Mouse (Mus musculus): ENCODE measurements at regions not wholly inside any gene's neighbourhood (a gene's known extent, or its start where the extent isn't known, plus 50 kb on each side); places are given as distances from the start of the nearest gene placed in this dataset.

DNA sequence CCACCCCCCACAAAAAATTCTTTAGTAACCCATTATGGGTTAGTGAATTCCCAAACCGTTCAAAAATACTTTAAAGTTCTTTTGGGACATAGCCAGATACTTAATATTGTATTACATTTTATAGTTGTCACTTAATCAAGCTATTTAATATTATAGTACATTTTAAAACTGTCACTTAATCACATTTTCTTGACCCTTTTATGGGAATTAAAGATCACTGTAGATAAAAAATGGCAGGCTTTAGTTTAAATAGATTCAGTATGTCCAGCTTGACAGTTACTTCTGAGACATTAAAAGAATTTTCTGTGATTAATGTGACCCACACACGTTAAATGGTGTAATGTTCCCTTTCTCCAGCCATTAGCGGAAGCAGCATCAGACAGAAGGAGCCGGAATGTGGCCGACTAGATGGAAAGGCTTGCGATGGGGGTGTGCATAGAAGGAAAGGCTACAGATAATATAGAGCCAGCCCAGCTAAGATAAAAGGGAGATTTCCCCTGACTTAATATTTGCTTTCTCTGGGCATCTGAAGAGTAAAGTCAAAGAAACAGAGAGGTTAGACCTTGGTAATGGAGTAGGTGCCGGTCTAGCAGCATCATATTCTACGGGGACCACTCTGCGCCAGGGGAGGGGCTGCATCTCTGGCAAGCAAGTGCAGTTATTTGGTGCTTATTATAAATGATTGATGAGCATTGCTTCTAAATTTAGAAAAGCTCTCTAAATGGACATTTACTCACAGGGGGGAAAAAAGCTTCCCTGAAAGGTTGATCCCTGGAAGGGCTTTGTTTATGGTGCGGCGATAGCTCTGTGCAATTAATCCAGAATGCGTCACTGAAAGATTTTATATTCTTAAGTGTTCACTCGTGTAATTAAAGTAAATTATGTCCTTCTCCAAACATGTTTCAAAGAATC is 331.8 kb upstream of the Meis1 start:
- in situ Hi-C loops (cut with MboI; ENCODE audit: unreplicated experiment in 2 of 2) = no loop called here

DNA sequence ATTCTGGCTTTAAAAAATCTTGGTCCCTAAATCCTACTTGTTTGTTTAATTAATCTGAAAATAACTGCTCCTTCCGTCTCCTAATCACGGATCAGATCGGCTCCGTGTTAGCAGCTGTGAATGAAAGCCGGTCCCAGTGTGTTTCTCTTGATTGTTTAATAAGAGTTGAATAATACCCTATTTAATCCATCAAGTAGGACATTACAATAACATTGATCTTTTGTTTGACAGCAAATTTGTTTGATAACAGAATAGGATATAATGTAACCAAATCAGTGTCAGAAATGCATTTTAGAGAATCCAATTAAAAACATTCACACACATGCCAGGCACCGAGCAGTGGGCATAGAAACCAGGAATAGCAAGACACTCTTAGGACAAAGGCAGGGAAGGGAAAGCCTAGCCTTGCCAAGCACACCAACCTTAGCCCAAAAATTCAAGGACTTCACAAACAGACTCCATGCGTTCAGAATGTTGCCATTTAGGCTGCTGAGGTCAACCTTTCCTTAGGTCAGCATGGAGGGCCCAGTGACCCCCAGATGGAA is 332.5 kb upstream of the Meis1 start:
- in situ Hi-C loops (cut with MboI; ENCODE audit: unreplicated experiment in 2 of 2) = no loop called here

DNA sequence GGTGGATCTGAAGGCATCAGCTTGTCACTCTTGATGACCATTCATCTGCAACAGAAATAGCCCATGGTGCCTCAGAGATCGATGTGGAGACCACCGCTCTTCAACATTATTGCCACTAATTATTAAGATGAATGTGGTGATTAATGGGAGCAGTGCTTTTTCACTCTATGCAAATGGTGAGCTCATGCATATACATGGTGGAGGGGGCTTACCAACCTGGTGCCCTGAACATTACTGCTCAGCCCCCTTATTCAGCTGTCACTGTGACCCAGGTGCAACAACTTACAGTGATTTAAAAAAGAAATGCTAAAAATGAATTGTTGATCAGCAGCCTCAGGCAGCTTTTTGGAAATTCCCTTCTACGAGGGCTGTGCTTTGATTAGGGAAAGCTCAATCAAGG is 334.9 kb upstream of the Meis1 start:
- in situ Hi-C loops (cut with MboI; ENCODE audit: unreplicated experiment in 2 of 2) = no loop called here

DNA sequence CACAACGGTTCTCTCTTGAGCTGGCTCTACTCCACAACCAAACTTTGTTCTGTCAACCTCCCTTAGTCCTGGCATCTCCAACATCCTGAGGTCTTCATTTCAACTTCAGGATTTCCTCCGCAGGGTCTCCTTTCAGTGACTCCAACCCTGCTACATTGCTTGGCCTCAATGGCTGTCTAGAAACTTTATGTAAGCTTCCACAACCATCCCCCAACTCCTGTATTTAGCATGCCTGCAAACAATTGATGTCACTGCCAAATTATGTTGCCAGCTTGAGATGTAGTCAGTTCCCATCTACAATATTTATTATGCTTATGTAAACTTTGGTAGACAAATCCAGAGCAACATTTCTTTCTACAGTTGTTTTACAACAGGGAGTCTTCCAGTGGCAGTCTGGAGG is 336.4 kb upstream of the Meis1 start:
- in situ Hi-C loops (cut with MboI; ENCODE audit: unreplicated experiment in 2 of 2) = no loop called here

DNA sequence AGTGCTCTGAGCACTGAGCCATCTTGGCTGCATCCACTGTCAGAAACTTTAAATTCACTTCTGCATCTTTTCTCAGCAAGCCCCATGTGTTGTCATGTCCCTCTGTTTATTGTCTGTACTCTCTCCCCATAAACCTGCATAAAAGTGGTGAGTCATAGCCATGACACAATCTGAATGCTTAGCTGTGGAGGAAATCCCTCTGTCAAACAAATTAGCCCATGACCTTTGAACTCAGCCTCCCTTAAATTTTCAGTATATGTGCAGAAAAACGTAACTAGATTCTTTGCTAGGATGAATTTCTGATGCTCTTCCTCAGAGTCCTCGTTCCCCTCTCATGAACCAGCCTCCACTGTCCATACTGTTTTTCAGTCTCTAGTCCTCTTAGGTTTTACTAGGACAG is 337.4 kb upstream of the Meis1 start:
- in situ Hi-C loops (cut with MboI; ENCODE audit: unreplicated experiment in 2 of 2) = no loop called here

DNA sequence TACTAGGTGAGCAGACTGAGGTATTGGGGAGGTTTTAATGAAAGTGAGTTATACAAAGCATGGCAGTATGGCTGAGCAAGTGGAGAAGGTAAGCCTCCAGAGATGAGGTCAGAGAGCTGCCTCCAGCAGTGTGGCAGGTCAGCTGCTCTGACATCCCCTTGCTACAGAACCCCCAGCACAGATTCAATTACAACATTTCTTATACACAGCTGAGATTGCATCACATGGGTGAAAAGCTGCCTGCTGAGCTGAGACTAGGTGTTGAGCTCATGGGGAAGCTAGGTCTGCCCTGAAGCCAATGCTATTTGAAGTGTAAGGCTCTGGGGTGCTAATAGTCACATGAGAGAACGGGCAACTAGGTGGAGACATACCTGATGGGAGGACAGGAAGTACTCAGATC is 350.4 kb upstream of the Meis1 start:
- in situ Hi-C loops (cut with MboI; ENCODE audit: unreplicated experiment in 2 of 2) = no loop called here

DNA sequence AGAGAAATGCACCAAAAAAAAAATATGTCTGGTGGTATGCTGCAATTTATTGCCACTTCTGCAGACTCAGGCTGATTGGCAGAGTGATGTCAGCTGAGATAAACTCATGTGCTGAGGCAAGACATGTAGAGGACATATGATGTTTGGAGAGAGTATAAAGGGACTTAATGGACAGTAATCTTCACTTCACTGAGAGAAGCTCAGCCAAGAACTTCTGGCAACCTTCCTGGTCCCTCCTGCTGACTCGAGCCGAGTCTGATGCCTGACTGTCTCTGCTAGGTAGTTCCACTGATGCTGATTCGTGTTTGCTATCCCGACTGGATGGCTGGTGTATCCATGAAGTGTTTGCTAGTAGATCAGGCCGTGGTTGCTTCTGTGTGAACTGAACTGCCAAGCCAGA is 354.7 kb upstream of the Meis1 start:
- in situ Hi-C loops (cut with MboI; ENCODE audit: unreplicated experiment in 2 of 2) = no loop called here

DNA sequence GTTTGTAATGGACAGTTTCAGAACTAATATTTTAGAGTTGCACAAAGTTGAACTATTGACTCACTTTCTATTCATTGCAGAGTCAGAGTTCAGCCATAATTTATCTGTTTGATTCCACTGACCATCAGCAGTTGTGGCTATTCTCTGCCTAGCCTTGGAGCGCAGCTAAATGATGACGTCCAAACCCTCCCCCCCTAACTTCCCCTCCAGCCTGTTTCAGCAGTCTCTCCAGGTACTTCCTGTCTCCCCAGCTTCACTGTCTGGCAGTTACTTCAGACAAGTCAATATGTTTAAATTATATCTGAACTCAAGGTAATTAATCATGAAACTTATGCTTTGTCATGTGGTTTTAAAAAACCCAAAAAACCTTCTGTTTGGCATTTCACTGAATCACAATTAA is 362.1 kb upstream of the Meis1 start:
- in situ Hi-C loops (cut with MboI; ENCODE audit: unreplicated experiment in 2 of 2) = no loop called here

DNA sequence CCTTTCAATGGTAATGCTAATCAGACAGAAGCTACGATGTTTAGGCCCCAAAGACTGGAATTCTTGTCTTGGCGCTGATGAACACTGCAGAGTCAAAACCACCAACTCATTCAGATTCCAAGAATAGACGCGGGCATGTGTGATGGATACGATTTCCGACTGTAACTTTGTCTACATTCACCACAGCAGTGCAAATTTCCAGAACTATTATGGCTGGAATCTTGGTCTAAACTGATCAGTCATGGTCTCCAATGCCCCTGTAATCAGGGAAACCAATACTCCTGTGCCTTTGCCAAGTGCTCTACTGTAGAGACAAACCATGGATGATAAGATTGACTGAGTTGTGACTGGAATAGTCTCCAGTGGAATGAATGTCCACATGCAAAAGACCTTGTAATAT is 370.4 kb upstream of the Meis1 start:
- in situ Hi-C loops (cut with MboI; ENCODE audit: unreplicated experiment in 2 of 2) = no loop called here

DNA sequence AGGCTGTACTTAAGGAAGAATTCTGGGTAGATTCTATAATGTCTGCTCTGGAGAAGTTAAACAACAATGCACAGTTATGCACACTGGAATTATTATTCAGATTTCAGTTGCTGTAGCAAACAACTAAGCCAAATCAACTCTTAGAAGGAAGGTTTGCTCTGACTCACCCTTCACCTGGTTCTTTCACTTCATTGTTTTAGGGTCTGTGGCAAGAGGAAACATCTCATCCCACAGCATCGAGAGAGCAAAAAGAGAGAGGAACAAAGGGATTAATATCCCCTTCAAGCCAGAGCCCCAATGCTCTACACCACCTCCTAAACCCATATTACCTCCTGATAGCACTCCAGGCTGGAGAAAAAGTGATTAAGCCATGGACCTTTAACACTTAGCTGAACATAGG is 373.4 kb upstream of the Meis1 start:
- in situ Hi-C loops (cut with MboI; ENCODE audit: unreplicated experiment in 2 of 2) = no loop called here

DNA sequence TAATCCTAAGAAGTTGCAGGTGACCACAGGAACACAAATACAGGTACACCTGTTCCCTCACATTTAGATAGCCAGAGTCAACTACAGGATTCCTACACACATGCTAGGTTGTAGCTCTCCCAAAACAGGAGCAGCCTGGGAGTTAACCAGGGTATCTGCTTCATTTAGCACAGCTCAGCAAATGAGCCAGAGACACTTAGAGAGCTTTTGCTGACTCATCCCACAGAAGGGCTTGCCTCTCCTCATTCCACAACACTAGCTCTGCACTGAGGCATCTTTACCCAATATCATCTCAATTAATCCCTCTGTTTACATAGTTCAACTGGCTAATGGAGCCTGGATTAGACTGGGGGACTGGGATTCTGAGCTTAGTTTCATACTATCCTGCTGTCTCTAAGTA is 375.6 kb upstream of the Meis1 start:
- in situ Hi-C loops (cut with MboI; ENCODE audit: unreplicated experiment in 2 of 2) = no loop called here

DNA sequence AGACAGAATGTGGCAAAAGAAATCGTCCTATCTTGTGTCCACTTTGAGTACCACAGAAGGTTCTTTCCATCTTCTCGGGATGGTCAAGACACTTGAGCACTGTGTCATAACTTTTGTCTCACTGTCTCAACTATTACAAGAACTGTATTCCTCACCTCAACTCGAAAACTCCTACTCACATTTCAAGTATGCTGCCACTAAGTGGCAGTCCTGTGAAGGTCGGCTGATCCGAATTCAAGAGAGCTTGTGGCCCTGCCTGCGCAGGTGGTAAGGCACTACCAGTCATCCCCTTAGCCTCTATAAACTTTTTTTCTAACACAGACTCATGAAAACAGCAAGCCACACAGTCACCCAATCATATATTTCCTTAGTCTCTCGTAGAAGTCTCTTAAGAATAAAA is 381.6 kb upstream of the Meis1 start:
- in situ Hi-C loops (cut with MboI; ENCODE audit: unreplicated experiment in 2 of 2) = no loop called here

DNA sequence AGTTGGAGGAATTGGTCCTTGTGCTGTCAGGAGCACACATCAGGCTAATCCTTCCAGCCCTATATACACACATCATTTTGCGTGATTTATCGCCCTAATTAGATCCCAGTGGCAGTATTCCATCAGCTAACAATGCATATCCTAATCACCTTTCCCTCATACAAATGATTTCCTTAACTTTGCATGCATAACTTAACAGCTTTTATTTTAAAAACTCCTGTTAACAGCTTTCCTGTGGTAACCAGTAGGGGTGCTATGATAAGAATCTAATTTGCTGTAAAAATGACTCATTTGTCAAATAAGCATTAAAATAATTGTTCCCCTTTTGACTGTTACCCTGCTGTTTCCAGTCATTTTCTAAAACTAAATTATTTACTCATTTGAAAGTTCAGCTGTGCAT is 401.4 kb upstream of the Meis1 start:
- in situ Hi-C loops (cut with MboI; ENCODE audit: unreplicated experiment in 2 of 2) = no loop called here

DNA sequence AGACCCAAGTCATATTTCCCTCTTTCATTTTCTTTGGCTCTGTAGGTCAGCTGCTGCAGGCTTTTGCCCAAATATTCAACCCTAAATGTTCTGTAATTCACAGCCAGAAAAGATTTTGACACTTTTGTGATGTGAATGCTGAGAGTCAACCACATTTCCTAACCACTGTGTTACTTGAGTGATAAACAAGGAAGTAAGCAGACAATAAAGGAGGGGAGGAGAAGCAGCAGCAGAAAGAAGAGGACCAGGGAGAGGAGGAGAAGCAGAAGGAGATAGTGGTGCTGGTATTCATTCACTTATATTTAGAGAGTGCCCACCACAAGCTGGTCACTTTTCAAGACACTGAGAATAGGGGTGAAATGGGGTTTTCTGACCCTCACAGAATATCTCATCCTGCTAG is 404.5 kb upstream of the Meis1 start:
- in situ Hi-C loops (cut with MboI; ENCODE audit: unreplicated experiment in 2 of 2) = no loop called here

DNA sequence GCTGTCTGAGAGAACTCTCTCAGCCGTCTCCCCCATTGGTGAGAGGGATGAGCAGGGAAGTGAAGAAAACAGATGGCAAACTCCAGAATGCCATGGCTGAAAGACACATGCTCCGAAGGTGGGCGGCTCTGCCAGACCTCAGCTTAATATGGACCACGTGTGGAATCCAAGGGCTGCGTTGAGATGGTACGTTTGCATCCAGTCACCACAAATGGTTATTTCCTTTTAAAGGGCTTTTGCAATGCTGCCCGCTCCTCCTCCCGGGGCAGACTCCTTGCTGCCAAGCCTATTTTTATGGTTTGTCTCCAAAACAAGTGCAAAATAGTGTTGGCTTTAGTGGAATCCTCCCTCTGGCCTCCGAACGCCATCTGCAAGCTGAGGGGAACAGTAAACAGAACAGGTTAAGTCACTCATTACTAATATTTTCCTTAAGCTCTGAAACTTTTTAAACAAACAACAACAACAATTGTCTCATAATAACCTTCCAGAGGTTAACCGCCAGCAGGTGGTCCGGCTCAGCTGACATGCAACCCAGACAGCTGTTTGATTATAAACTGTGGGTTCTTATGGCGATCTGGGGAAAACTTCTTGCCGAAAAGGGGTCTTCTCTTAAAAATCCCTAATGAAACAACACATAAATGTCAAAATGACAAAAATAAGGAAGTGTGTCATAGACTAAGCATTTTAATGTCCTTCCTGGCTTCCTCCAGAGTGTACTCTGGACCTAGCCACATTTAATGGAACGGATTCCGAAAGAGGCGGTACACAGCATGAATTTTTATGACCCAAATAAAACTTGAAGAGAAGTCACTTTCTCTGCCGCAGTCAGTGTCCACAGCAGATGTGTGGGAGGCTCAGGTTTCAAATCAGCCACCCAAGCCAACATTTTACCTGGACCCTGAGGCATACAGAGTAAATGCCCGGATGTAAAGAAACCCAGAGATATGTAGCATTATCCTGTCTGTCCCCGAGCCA is 405.3 kb upstream of the Meis1 start:
- in situ Hi-C loops (cut with MboI; ENCODE audit: unreplicated experiment in 2 of 2) = no loop called here

DNA sequence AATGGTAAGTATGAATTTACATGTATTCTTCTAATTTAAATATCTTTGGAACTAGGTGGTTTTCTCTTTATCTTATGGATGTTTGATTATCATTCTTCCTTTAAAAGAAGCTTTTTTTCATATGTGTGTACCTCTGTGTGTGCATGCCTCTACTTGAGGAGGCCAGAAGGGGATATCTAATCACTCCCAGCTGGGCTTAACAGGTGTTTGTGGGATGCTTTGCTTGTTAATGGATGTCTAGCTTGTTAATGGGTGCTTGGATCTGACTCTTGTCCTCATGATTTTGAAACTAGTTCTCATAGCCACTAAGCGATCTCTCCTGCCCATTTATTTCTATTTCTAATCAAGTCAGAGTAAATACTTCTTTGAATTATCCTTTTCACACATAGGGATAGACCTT is 408.8 kb upstream of the Meis1 start:
- in situ Hi-C loops (cut with MboI; ENCODE audit: unreplicated experiment in 2 of 2) = no loop called here

DNA sequence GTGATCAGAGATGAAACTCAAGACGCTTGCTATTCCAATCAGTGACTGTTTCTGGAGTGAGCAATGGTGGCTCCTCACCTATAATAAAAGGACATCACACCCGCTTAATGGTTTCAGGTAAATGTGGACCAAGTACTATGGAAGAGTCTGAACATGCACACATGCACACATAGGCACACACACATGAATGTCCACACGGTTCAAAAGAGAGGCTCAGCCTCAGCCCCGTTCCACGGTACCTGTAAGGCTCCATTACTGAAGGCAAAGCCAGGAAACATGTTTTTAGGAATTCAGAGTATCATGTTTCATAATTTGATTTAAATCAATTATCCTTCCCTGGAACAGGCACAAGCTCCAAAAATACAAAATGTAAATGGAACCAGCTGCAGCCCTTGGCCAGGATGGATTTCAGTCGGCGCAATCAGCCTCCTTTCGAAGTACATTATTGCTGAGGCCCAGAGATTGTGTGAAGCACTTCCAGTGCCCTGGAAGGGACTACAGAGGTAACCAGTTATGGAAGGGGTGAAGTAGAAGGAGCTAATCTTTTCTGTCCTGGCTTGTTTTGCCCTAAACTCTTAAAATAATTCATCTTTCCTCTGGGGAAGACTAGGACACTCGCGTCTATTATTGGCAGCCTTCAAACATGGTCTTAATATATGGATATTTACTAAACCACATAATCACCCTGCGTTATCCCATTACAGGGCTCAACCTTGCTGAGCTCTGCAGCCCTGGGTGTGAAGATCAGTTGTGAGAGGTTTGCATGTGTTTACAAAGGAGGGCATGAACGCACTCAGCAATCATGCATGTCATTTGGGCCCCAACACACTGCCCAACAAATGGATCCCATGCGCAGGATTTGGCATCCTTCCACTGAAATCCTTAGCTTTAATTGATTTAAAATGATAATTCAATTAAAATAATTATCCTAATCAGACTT is 415.2 kb upstream of the Meis1 start:
- in situ Hi-C loops (cut with MboI; ENCODE audit: unreplicated experiment in 2 of 2) = no loop called here

DNA sequence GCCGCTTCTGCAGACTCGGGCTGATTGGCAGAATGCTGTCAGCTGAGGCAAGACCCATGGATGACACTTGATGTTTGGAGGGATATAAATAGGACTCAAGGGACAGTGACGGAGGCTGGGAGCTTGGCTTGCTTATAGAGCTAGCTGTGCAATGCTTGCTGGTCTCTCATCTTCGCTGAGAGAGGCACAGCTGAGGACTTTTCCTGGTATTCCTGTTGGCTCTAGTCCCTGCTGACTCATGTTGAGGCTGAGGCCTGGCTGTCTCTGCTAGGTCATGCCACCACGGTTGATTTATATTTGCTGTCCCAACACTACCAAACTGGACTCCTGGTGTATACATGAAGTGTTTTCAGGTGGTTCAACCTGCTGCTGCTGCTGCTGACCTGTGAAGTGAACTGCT is 419.6 kb upstream of the Meis1 start:
- in situ Hi-C loops (cut with MboI; ENCODE audit: unreplicated experiment in 2 of 2) = no loop called here

DNA sequence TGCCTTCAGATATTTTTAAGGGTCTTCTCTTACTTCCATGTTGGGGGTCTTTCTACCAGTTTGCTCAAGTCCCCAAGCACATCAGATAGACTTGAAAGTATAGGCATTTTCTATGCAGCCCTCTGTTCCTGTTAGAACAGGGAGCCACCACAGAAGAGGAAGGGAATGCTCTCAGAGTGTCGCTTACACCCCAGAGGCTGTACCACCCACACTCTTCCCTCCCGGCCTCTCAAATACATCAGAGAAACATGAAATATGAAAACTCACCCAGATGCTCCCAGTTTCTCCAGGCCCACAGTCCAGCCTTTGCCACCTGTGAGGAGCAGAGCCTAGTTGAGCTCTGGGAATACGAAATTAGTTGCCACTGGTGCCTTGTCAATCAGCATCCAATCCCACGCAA is 423.2 kb upstream of the Meis1 start:
- in situ Hi-C loops (cut with MboI; ENCODE audit: unreplicated experiment in 2 of 2) = no loop called here

All from v-Abl transformed pro-B cells (cell line).